Mouse (Mus musculus) spleen, postnatal 14 days (tissue): ENCODE data around the gene Coa5.

Source experiments
- DNase-seq, 2 experiments: peaks; one replicate each; pipeline ENCODE4 v3.0.0; 2021 to 2022; ENCODE audit warnings: low spot score in 2 of 2

Gene Coa5

GRCm38 (mm10) chr1:37430297-37430840, 466 bp upstream of the Coa5 start:
- peak in 1 of 2 experiments; percentile 14 for DNase-seq

GRCm38 (mm10) chr1:37428911-37429310, 992 bp downstream of the Coa5 start:
- DNase-seq: no peak

- no peak for DNase-seq
These were observed 2.6 kb downstream of the Coa5 start for GRCm38 (mm10) chr1:37427144-37427875.

GRCm38 (mm10) chr1:37419420-37419819, 10.5 kb downstream of the Coa5 start:
- DNase-seq: peak; percentile 54 to 76

- DNase-seq: no peak
These were observed 14.5 kb downstream of the Coa5 start for GRCm38 (mm10) chr1:37415394-37415793.

GRCm38 (mm10) chr1:37409647-37410046, 20.3 kb downstream of the Coa5 start:
- DNase-seq: no peak

GRCm38 (mm10) chr1:37408678-37409077, 21.2 kb downstream of the Coa5 start:
- no peak for DNase-seq

- no peak for DNase-seq
These were observed 21.8 kb downstream of the Coa5 start for GRCm38 (mm10) chr1:37408059-37408458.

GRCm38 (mm10) chr1:37407228-37407627, 22.7 kb downstream of the Coa5 start:
- DNase-seq: no peak

GRCm38 (mm10) chr1:37405137-37405536, 24.8 kb downstream of the Coa5 start:
- DNase-seq: no peak

GRCm38 (mm10) chr1:37401687-37402086, 28.2 kb downstream of the Coa5 start:
- DNase-seq: peak in 1 of 2 experiments; percentile 43

- DNase-seq: no peak
These were observed 30.2 kb downstream of the Coa5 start for GRCm38 (mm10) chr1:37399734-37400133.

GRCm38 (mm10) chr1:37398961-37399360, 30.9 kb downstream of the Coa5 start:
- DNase-seq: no peak

GRCm38 (mm10) chr1:37396481-37396880, 33.4 kb downstream of the Coa5 start:
- DNase-seq: no peak

- no peak for DNase-seq
These were observed 36.7 kb downstream of the Coa5 start for GRCm38 (mm10) chr1:37393174-37393573.

GRCm38 (mm10) chr1:37386448-37386971, 43.4 kb downstream of the Coa5 start:
- no peak for DNase-seq

GRCm38 (mm10) chr1:37384304-37384703, 45.6 kb downstream of the Coa5 start:
- DNase-seq: no peak

GRCm38 (mm10) chr1:37380913-37381312, 49.0 kb downstream of the Coa5 start:
- no peak for DNase-seq

- DNase-seq: no peak
These were observed 50.4 kb downstream of the Coa5 start for GRCm38 (mm10) chr1:37379536-37379935.

- no peak for DNase-seq
These were observed 51.8 kb downstream of the Coa5 start for GRCm38 (mm10) chr1:37378095-37378494.

- no peak for DNase-seq
These were observed 53.2 kb downstream of the Coa5 start for GRCm38 (mm10) chr1:37376751-37377150.

GRCm38 (mm10) chr1:37376177-37376576, 53.7 kb downstream of the Coa5 start:
- no peak for DNase-seq

GRCm38 (mm10) chr1:37368768-37369385, 61.0 kb downstream of the Coa5 start:
- no peak for DNase-seq
